Mouse (Mus musculus): ENCODE measurements around the gene Meiob. TPM values are rescaled to one million over a fixed set of nuclear protein-coding genes. Genes with fewer than 3 reads are reported as not detected.
A peak's percentile ranks its signal among the peaks of the same experiment; 100 is the strongest.

The Meiob gene
- total RNA-seq (2021), result not detected
- long read RNA-seq, experiment 1, result 0 reads
- long read RNA-seq, experiment 2, result 0 reads

GRCm38 (mm10) chr17:24803952-24804951, at the start of gene Meiob:
Meiob (plus strand) TSS chr17:24804289.
- DNase-seq (ENCODE audit: low spot score in 2 of 2), result peak; percentile 5 to 19

GRCm38 (mm10) chr17:24757394-24757793, 46.7 kb upstream of the Meiob start:
- DNase-seq (ENCODE audit: low spot score in 2 of 2), result no peak

DNA sequence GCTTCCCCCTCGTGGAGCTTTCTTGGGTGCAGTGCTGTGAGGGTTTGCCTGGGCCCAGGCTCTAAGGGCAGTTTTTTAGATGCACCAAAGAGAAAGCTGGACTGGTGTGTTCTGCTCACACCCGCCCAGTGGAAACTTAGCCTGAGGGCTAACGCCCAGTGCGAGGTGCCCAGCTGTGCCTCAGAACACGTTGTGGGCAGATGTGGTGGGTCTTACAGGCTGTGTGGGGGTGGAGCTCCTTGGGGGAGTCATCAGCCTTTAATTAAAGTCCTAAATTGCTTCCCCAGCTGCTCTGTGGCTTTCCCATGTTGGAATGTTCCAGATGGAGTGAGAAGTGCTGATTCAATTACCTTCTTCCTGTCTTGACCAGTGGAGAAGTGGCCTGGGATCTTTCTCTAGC, 43.0 kb upstream of the Meiob start:
- DNase-seq (ENCODE audit: low spot score in 2 of 2), result no peak

- DNase-seq (ENCODE audit: low spot score in 2 of 2), result no peak
Observed at GRCm38 (mm10) chr17:24765016-24765905, 38.8 kb upstream of the Meiob start.

GRCm38 (mm10) chr17:24766266-24766875, 37.7 kb upstream of the Meiob start:
- no peak for DNase-seq (ENCODE audit: low spot score in 2 of 2)

- no peak for DNase-seq (ENCODE audit: low spot score in 2 of 2)
Observed at GRCm38 (mm10) chr17:24769146-24769545, 34.9 kb upstream of the Meiob start.

DNA sequence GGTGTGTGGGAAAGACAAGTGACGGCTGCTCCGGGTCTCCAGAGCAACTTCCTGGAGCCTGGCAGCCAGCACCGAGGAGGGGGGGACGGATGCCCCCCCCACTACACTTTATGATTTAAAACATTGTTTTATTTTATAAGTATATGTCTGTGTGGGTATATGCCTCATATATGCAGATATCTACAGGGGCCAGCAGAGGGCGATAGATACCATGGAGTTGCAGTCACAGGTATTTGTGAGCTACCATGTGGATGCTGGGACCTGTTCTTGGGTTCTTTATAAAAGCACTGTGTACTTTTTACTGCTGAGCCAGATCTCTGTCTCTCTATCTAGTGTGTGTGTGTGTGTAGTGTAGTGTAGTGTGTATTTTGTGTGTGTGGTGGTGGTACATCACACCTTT, 30.8 kb upstream of the Meiob start:
- DNase-seq (ENCODE audit: low spot score in 2 of 2), result no peak

DNA sequence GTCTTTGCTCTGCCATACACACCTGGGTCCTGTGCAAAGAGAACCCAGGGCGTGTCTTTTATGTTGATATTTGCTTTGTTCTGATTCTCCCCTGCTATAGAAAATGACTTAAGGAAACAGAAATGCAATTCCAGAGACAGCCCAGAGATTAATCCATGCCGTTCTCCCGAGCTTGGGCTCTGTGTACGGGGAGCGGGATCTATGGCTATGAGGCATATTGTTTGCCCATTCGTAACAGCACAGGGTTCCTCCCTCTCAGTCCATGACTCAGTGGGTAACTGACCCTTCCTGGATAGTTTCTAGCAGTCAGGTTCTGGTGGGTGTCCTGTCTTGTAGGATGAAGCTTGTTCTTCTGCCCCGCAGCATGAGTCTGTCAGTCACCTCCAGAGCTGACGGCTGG, 28.9 kb upstream of the Meiob start:
- DNase-seq (ENCODE audit: low spot score in 2 of 2), result no peak

DNA sequence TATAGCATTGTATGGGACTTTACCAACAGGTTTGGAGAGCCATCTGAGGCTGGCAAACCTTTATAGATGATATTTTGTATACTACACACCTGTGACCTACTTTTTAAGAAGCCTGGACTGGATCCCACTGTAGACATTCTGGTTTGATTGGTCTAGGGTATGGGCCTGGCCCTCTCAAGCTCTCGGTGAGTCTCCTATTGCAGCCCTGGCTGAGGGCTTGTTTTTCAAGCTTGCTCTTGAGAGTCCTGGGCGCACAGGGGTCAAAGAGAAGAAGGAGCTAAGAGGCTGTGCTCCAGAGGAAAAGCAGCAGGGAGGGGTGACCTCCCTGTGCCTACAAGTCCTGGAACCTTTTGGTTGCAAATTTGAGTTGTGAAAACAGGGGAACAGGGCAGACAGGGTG, 27.0 kb upstream of the Meiob start:
- no peak for DNase-seq (ENCODE audit: low spot score in 2 of 2)

DNA sequence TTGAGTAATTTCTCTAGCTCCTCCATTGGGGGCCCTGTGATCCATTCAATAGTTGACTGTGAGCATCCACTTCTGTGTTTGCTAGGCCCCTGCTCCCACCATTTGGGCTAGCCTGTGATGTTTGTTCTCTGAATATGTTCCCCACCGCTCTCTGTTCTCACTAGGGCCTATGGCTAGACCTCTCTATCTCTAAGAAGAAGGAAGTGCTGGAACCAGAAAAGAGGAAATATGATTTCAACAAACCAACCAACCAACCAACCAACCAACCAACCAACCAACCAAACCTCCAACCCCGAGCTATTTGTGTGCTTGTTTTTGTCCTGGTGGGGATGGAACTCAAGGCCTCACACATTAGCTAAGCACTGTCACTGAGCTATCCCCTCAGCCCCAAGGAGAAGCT, 23.3 kb upstream of the Meiob start:
- DNase-seq (ENCODE audit: low spot score in 2 of 2), result no peak

- no peak for DNase-seq (ENCODE audit: low spot score in 2 of 2)
Observed at GRCm38 (mm10) chr17:24792190-24792589, 11.9 kb upstream of the Meiob start.

GRCm38 (mm10) chr17:24794791-24795190, 9.3 kb upstream of the Meiob start:
- DNase-seq (ENCODE audit: low spot score in 2 of 2), result no peak

GRCm38 (mm10) chr17:24796969-24797368, 7.1 kb upstream of the Meiob start:
- DNase-seq (ENCODE audit: low spot score in 2 of 2), result no peak

DNA sequence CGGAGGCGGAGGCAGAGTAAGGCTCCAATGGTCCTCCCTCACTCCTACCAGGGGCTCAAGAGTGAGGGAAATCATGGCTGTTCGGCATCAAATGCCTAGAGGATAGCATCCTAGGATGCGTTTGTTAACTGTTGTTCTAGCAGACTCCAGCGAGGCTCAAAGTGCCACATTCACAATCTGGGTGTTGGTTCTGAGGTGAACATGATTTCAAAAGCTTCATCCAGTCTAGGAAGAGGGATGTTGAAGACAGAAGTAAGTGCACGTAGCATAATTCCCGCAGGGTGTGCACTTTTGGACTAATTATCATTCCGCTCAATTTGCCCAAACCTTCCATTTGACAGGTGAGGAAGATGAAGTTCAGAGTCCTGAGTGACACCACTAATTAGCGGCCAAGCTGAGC, 5.9 kb upstream of the Meiob start:
- no peak for DNase-seq (ENCODE audit: low spot score in 2 of 2)

- no peak for DNase-seq (ENCODE audit: low spot score in 2 of 2)
Observed at GRCm38 (mm10) chr17:24799476-24799875, 4.6 kb upstream of the Meiob start.

DNA sequence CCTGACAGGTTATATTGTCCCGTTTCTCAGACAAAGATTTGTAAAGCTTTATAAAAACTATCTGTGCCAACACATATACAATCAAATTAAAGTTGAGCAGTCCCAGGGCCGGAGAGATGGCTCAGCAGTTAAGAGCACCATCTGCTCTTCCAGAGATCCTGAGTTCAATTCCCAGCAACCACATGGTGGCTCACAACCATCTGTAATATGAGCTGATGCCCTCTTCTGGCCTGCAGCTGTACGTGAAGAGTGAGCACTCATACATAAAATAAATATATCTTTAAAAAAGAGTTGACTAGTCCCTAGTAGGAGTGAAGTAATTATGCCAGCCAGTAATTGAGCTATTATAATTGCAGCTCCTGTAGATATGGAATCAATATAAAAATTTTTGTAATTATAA, 3.6 kb upstream of the Meiob start:
- DNase-seq (ENCODE audit: low spot score in 2 of 2), result no peak

- no peak for DNase-seq (ENCODE audit: low spot score in 2 of 2)
Observed at GRCm38 (mm10) chr17:24811211-24811610, 7.1 kb downstream of the Meiob start.

GRCm38 (mm10) chr17:24812215-24812614, 8.1 kb downstream of the Meiob start:
- DNase-seq (ENCODE audit: low spot score in 2 of 2), result no peak

GRCm38 (mm10) chr17:24815256-24815655, 11.2 kb downstream of the Meiob start:
- DNase-seq (ENCODE audit: low spot score in 2 of 2), result no peak

GRCm38 (mm10) chr17:24817503-24817902, 13.4 kb downstream of the Meiob start:
- no peak for DNase-seq (ENCODE audit: low spot score in 2 of 2)

DNA sequence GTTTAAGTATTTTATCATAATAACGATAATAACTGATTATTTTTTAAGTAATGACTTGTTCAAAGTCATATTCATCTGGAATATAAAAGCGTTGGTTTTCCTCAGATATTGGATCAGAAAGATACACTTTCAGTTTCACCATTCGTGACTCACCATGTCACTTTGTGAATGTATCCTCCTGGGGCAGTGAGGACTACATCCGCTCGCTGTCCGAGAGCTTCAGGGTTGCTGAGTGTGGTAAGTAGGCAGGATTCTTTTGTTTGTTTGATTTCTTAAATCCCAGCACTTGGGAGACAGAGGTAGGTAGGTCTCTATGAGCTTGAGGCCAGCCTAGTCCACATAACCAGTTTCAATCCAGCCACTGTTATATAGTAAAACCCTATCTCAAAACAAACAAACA, 14.1 kb downstream of the Meiob start:
- no peak for DNase-seq (ENCODE audit: low spot score in 2 of 2)

All from left cerebral cortex, adult 18-20 months (tissue).